Mouse (Mus musculus): ENCODE measurements around the gene Arap1.
A peak's percentile ranks its signal among the peaks of the same experiment; 100 is the strongest.

Gene Arap1

DNA sequence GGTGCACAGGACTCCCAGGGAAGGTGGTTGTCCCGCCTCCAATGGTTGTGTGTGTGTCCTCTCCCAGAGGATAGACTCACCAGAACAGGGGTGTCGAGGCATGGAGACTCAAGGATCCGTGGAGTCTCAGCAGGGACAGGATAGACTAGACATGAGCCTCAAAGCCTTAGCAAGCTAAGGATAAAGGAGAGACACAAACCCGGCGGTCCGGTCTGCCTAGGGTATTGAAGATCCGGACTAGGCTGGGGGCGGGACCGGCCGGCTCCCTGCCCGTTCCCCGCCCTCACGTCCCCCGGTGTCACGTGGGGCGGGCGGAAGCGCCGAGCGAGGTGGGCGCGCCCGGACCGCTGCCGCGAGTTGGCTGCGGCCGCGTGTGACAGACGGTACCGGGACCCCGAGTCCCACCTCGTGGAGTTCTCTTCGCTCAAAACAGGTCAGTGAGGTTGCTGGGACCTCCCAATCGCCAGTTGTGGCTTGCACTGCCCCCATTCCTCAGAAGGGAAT lies at the start of gene Arap1:
Gene Arap1 (plus strand): TSS at position 301 of the 504 bp plus-strand sequence.
- DNase-seq (ENCODE audit: low spot score), result peak; percentile 67

- no peak for DNase-seq (ENCODE audit: low spot score)
Observed at GRCm38 (mm10) chr7:101298375-101298774, 49.5 kb upstream of the Arap1 start.

GRCm38 (mm10) chr7:101301361-101301880 lies 46.4 kb upstream of the Arap1 start:
- no peak for DNase-seq (ENCODE audit: low spot score)

DNA sequence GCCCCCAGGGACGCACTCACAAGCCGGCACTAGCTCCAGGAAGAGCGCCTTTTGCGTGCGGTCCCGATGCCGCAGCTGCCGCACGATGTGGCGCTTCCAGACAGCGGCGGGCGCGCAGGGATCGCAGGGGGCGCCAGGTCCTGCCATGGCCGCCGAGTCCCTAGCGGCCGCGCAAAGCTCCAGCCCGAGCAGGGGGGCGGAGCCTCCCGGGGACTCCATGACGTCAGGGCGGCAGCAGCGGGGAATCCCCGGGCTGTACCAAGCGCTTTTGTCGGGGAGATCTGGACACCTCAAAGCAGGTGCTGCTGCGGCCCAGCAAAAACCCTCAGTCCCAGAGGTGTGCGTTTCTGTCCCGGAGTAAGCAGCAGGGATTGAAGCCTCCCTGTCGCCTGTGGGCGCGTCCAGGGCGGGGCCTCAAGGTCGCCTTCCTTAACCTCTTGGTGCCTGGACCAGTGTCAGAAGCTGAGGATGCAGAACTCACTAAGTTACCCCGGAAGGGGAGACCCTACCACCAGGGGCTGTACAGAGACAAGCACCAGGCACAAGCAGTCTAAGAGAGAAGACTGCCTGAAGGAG lies 45.9 kb upstream of the Arap1 start, which contains the start of gene Atg16l2:
Gene Atg16l2 (minus strand): TSS at position 371 of the 576 bp plus-strand sequence.
- DNase-seq (ENCODE audit: low spot score), result peak; percentile 93

GRCm38 (mm10) chr7:101302691-101303090 lies 45.2 kb upstream of the Arap1 start:
- no peak for DNase-seq (ENCODE audit: low spot score)

GRCm38 (mm10) chr7:101306841-101307240 lies 41.0 kb upstream of the Arap1 start:
- no peak for DNase-seq (ENCODE audit: low spot score)

DNA sequence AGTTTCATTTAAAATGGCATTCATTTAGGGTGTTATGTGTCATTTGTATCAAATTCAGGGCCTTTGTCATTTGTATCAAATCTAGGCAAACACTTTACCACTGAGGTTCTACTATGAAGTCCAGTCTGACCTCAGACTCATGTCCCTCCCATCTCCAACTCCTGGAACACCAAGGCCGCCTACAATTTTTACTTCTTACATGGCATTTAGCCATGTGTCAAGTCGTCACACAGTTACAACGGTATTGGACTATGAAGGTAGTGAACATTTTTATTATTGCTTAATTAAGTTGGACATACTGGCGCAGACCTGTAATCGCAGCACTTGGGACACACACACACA lies 37.9 kb upstream of the Arap1 start:
- DNase-seq (ENCODE audit: low spot score), result no peak

DNA sequence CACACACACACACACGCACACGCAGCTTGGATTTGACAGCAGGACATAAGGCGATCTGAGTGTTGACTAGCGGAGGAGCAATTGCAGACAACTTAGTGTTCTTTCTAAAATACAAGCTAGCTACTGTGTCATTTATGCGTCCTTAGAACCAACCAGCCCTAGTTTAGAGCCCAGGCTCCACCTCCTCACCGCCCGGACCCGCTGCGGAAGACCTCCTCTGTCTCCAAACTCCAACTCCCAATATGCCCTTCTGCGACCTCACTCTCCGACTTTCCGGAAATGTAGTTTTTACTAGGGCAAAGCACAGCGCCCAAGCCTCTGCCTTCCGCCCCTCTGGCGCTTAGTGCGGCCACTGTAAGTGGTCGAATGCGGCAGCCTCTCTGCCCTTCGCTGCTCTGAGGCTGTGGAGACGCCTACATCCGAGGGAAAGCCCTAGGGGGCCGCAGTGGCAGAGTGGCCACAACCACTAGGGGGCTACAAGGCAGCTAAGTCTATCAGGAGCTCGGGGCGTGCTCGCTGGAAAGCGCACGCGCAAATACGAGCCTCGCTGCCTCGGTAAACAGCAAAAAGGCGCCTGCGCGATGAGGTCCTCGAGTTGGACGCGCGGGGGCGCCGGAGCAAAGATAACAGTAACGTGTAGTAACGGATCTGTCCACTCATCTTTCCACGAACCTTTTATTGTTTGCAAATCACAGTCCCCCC lies 37.4 kb upstream of the Arap1 start:
- DNase-seq (ENCODE audit: low spot score), result peak; percentile 96

DNA sequence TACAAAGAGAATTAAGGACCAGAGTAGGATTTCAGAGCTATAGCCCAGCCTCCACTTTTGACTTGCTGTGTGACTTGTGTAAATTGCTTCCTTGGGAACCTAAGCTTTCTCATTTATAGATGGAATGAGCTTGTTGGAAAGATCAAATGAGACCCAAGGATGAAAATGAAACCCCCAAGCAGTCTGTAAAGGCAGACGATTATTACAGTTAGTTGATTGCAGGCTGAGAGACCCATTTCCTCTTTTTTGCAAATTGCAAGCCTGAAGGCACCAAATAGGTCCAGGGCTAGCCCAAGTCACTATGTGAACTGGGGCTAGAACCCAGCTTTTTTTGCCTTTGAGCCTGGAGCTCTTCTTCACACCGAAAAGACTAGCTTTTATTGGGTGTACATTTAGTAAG lies 36.8 kb upstream of the Arap1 start:
- no peak for DNase-seq (ENCODE audit: low spot score)

- DNase-seq (ENCODE audit: low spot score), result no peak
Observed at GRCm38 (mm10) chr7:101313033-101313432, 34.8 kb upstream of the Arap1 start.

- no peak for DNase-seq (ENCODE audit: low spot score)
Observed at GRCm38 (mm10) chr7:101314396-101314795, 33.5 kb upstream of the Arap1 start.

GRCm38 (mm10) chr7:101315699-101316098 lies 32.2 kb upstream of the Arap1 start:
- DNase-seq (ENCODE audit: low spot score), result no peak

DNA sequence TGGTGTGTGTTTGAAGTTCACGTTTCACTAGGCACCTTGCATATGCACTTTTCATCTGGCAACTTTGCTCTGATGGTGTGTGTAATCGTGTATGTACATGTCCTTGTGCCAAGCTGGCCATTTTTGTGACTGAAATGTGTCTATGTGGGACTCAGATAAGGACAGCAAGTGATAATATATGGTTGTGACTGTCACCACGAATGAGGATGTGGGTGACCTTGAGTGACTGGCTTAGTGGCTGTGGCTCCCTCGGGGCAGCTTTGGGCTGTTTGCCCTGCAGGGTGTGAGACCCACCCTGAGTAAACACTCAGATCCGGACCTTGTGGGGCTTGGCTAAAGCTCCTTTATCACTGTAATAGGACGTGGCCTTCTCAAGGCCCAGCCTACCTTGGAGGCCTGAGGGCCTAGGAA lies 31.3 kb upstream of the Arap1 start:
- no peak for DNase-seq (ENCODE audit: low spot score)

GRCm38 (mm10) chr7:101317014-101317413 lies 30.9 kb upstream of the Arap1 start, which contains the start of gene Stard10:
TSS of gene Stard10 (plus strand) at chr7:101317086.
- DNase-seq (ENCODE audit: low spot score), result no peak

- DNase-seq (ENCODE audit: low spot score), result no peak
Observed at GRCm38 (mm10) chr7:101318848-101319247, 29.0 kb upstream of the Arap1 start.

- DNase-seq (ENCODE audit: low spot score), result no peak
Observed at GRCm38 (mm10) chr7:101319796-101320195, 28.1 kb upstream of the Arap1 start.

GRCm38 (mm10) chr7:101320399-101321217 lies 27.3 kb upstream of the Arap1 start:
- DNase-seq (ENCODE audit: low spot score), result peak; percentile 51

DNA sequence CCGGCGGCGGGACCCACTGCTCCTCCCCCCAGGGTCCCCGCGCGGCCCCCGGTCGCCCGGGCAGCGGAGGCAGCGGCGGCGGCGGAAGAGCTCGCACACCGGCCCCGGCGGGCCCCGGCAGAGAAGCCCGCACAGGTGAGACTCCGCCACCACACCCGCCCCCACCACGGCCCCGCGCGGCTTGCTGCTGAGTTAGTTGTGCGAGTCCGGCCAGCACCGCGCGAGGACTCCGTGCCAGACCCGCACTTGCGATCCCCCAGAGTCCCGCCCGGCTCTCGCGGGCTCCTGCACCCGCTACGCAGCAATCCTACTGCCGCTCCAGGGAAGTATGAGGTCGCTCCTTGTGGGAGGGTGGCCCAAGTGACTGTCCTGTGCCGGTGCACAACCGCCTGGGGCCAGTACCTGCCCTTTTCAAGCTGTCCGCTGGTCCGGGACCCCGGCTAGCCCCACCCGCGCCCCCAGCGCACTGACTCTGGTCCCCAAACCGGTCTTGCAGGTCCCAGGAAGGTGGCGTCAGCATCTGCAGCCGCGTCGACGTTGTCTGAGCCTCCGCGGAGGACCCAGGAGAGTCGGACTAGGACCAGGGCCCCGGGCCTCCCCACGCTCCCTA lies 26.5 kb upstream of the Arap1 start:
- DNase-seq (ENCODE audit: low spot score), result peak; percentile 43

DNA sequence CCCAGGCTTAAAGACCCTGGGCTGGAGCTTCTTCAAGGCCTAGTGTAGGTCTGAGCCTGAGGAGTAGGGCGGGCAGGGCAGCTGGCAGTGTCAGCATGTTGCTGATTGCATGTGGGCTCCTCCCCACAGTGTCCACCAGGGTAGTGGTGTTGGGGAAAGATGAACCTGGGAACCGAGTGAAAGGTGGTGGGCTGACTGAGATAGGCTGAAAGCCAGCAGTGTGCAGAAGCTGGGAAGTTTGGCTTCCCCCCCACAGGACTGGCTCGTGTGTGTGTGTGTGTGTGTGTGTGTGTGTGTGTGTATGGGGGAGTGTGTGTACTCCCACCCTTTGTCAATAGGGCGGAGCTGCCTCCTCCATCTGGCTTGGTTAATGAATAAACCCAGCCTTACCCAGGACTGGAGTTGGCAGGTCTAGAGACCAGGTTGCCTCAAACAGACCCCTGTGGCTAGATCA lies 24.7 kb upstream of the Arap1 start:
- peak; percentile 19 for DNase-seq (ENCODE audit: low spot score)

- DNase-seq (ENCODE audit: low spot score), result no peak
Observed at GRCm38 (mm10) chr7:101324142-101324962, 23.5 kb upstream of the Arap1 start.

DNA sequence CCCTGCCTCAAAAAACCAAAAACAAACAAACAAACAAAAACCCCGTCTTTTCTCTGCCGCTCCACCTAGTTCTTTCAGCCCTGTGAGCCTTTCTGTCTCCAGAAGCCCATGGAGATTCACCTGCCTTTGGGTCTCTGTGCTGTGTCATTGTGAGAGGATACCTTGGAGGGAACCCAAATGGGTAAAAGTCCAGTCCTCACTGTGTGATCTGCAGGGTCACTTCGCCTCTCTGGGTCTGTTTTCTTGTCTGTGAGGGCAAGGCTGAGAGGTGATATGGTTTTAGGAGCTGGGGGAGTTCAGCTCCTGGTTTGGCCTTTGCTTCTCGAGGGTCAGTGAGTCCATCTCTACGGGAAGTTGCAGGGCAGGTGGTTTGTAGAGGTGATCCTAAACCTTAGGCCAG lies 21.9 kb upstream of the Arap1 start:
- no peak for DNase-seq (ENCODE audit: low spot score)
